Mouse (Mus musculus): ENCODE results near the gene Olfr91. TPM values are rescaled to one million over a fixed set of nuclear protein-coding genes. Genes with fewer than 3 reads are reported as not detected.

Gene Olfr91
- polyA plus RNA-seq, 1 experiment = not detected

DNA sequence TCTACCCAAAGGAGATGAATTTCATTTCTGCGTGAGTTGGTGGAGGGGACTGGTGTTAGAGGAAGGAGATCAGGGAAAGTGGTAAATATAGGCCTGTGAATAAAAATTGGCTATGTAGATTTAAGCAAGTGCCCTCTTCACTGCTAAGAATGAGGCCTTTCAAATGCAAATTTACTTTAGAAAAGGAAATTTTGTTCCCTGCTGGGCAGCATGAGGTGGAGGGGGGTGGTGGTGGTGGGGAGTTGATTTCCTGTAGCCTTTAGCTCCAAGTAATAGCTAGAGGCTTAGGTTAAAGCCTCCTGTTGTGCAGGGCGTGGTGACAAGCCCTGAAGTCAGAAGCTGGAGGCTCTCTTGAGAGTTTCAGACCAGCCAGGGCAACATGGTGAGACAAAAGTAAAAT, 19.1 kb downstream of the Olfr91 start:
- no peaks in the 10 kb centered on the region for H3K9me3 ChIP-seq
- no peaks in the 10 kb centered on the region for H3K36me3 ChIP-seq (replicated peaks; ENCODE audit: low read length)
- H3K4me1 ChIP-seq = peaks cover 3% of the 10 kb centered on the region
- H3K27me3 ChIP-seq (replicated peaks) = peaks cover 2% of the 10 kb centered on the region
- no peak overlapping the region for H3K4me3 ChIP-seq (replicated peaks)
- TF ChIP-seq GATA1 (IDR thresholded peaks at IDR 0.05; ENCODE audit: borderline replicate concordance, low read length) (no peak), FLI1 (IDR thresholded peaks at IDR 0.05; ENCODE audit: low read length) (no peak)

DNA sequence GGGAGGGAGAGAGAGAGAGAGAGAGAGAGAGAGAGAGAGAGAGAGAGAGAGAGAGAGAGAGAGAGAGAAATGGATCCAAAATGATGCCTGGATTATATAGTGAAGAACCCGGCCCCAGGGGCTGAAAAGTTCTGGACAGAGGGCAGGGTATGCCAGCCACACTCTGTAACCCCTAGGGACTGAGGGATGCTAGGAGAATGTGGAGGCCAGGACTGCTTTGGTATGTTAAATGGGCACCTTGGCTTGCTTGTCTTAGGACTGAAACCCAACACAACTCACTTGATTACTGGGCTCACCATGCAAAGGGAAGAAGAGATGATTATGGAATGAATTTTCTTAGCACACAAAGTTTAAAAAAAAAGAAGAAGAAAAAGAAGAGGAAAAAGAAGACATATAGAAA, 19.9 kb downstream of the Olfr91 start:
- no peaks in the 10 kb centered on the region for H3K9me3 ChIP-seq
- peaks cover 3% of the 10 kb centered on the region for H3K36me3 ChIP-seq (replicated peaks; ENCODE audit: low read length)
- H3K4me3 ChIP-seq (replicated peaks) = no peak overlapping the region
- TF ChIP-seq FLI1 (IDR thresholded peaks at IDR 0.05; ENCODE audit: low read length) (no peak), GATA1 (IDR thresholded peaks at IDR 0.05; ENCODE audit: borderline replicate concordance, low read length) (no peak)
- peaks cover 3% of the 10 kb centered on the region for H3K4me1 ChIP-seq
- H3K27me3 ChIP-seq (replicated peaks) = peaks cover 2% of the 10 kb centered on the region

DNA sequence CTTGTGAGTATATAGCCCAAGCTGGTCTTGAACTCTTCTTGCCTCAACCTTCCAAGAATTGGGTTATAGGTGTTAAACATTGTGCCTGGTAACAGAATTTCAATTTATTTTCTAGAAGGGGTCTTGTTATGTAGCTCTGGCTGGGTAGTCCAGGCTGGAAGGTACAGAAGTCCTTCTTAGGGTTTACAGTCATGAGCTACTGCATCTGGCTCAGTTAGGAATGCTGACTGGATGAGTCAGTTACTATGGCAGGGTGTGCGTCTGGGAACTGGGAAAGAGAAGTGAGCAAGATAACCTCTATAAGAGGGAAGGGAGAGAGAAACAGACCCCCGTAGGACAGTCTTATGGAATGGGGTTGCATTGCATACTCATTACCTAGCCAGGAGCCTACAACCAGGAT, 22.3 kb downstream of the Olfr91 start:
- TF ChIP-seq FLI1 (IDR thresholded peaks at IDR 0.05; ENCODE audit: low read length) = no peak
- TF ChIP-seq GATA1 (IDR thresholded peaks at IDR 0.05; ENCODE audit: borderline replicate concordance, low read length) = no peak
- H3K27me3 ChIP-seq (replicated peaks) = no peaks in the 10 kb centered on the region
- H3K4me1 ChIP-seq = no peaks in the 10 kb centered on the region; the same call in 1 of the 2 replicates
- H3K4me3 ChIP-seq (replicated peaks) = no peak overlapping the region
- H3K36me3 ChIP-seq (replicated peaks; ENCODE audit: low read length) = peaks cover 22% of the 10 kb centered on the region
- no peaks in the 10 kb centered on the region for H3K9me3 ChIP-seq

DNA sequence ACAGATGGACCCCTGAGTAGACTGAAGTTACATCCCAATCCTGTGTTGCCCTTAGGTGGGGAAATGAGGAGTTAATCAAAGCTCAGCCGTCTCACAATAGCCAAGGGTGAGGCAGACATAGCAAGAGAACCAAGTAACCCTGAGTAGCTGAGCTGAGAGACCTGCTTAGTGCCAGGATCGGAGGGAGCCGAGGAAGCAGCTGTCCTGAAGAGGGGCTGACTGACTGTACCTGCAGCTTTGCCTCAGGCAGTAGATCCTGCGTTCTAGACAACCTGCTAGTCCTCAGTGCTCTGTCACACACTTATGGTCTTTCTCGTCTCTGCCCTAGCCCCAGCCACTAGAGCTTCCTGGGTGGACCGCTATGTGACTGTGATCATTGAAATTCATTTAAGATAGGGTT, 22.9 kb downstream of the Olfr91 start:
- no peaks in the 10 kb centered on the region for H3K27me3 ChIP-seq (replicated peaks)
- no peaks in the 10 kb centered on the region; the same call in 1 of the 2 replicates for H3K4me1 ChIP-seq
- H3K4me3 ChIP-seq (replicated peaks) = no peak overlapping the region
- no peaks in the 10 kb centered on the region for H3K9me3 ChIP-seq
- TF ChIP-seq FLI1 (IDR thresholded peaks at IDR 0.05; ENCODE audit: low read length) (no peak), GATA1 (IDR thresholded peaks at IDR 0.05; ENCODE audit: borderline replicate concordance, low read length) (no peak)
- peaks cover 27% of the 10 kb centered on the region for H3K36me3 ChIP-seq (replicated peaks; ENCODE audit: low read length)

DNA sequence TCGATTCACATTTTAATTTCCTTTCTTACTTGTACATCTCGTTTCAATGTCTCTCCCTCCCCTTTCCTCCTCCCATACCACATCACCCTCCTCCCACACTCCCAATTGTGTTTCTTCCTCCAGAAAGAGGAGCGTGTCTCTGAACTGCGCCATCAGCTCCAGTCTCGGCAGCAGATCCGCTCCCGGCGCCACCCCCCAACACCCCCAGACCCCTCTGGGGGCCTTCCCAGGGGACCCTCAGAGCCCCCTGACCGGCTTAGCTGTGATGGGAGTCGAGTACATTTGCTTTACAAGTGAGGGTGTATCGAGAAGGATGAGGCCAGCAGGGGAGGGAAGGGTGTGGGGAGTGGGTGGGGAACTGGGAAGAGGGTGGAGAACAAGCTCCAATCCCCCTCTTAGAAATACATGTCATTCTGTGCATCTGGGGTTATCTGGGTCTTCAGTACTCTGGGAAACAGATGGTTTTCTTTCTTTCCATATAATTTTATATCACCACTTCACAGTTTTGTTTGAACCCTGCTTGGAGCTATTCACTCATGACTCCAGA, 25.3 kb downstream of the Olfr91 start:
- peaks cover 42% of the 10 kb centered on the region for H3K36me3 ChIP-seq (replicated peaks; ENCODE audit: low read length)
- H3K9me3 ChIP-seq = no peaks in the 10 kb centered on the region
- H3K4me1 ChIP-seq = no peaks in the 10 kb centered on the region; the same call in 1 of the 2 replicates
- TF ChIP-seq FLI1 (IDR thresholded peaks at IDR 0.05; ENCODE audit: low read length) (no peak), GATA1 (IDR thresholded peaks at IDR 0.05; ENCODE audit: borderline replicate concordance, low read length) (no peak)
- H3K27me3 ChIP-seq (replicated peaks) = no peaks in the 10 kb centered on the region
- no peak overlapping the region for H3K4me3 ChIP-seq (replicated peaks)

DNA sequence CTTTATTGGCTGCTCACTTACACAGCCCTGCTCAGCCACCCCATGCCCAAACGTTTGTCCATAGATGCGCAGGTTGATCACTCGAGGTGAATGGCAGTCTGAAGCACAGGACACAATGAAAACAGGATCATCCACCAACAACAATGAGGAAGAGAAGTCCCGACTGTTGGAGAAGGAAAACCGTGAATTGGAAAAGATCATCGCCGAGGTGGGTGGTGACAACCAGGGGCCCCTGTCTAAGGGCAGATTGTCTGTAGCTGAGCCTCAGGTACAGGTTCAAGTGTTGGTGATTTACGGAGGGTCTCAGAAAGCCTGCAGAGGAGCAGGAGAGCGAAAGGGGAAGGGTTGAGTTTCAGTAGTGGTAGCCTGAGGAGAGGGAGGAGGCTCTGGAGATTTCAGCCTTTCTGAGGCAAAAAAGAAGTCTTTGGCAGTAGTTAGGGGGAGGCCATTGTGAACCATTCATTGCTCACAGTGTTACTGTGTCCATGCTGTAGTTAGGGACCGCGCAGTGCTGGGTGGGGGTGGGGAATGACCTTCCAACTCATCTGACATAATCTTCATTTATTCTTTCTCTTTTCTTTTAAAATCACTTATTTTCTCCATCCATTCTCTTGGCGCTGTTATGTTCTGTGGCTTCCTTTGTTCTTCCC, 25.9 kb downstream of the Olfr91 start:
- Histone ChIP-seq H3K4me1 (peaks cover under 1% of the 10 kb centered on the region; the same call in 1 of the 2 replicates), H3K4me3 (replicated peaks) (no peak overlapping the region), H3K36me3 (replicated peaks; ENCODE audit: low read length) (peaks cover 45% of the 10 kb centered on the region), H3K9me3 (no peaks in the 10 kb centered on the region), H3K27me3 (replicated peaks) (no peaks in the 10 kb centered on the region)
- TF ChIP-seq FLI1 (IDR thresholded peaks at IDR 0.05; ENCODE audit: low read length) (no peak), GATA1 (IDR thresholded peaks at IDR 0.05; ENCODE audit: borderline replicate concordance, low read length) (no peak)

DNA sequence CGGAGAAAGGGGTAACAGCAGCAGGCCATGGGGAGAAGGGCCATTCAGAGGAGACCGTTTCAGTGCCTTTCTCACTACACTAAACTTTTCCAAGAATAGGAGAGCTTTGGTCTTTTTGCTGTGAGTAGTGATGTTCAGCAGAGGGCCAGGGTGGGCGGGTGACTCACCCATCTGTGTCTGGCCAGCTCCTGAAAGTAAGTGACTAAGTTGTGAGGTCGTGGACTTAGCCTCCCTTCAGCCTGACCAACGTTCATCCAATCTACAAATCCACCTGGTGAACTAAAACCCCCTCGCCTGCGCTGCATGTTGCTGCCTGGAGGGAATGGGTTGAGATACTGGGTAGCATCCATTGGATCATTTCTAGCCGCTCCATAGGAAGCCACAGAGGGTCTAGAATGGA, 28.0 kb downstream of the Olfr91 start:
- H3K4me1 ChIP-seq = peaks cover 5% of the 10 kb centered on the region; the same call in 1 of the 2 replicates
- no peaks in the 10 kb centered on the region for H3K27me3 ChIP-seq (replicated peaks)
- H3K36me3 ChIP-seq (replicated peaks; ENCODE audit: low read length) = peaks cover 62% of the 10 kb centered on the region
- H3K9me3 ChIP-seq = no peaks in the 10 kb centered on the region
- H3K4me3 ChIP-seq (replicated peaks) = no peak overlapping the region
- TF ChIP-seq FLI1 (IDR thresholded peaks at IDR 0.05; ENCODE audit: low read length) (no peak), GATA1 (IDR thresholded peaks at IDR 0.05; ENCODE audit: borderline replicate concordance, low read length) (no peak)

DNA sequence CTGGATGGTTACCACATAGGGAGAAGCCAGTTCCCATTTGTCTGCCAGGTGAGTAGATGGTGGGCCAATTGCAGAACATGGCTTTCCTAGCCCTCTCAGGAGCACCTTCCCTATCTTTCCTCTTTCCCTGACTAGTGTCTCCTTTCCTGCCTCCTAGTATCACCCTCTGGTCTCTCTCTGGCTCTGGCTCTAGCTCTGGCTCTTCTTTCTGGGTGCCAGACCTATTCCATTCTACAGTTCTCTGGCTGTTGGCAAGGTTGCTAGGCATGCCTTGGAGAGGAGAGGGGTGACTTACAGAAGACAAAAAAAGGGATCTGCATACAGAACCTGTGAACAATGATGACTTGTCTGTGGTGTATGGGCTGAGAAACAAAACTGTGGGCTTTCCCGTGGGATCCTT, 30.2 kb downstream of the Olfr91 start:
- Histone ChIP-seq H3K27me3 (replicated peaks) (no peaks in the 10 kb centered on the region), H3K36me3 (replicated peaks; ENCODE audit: low read length) (peaks cover 74% of the 10 kb centered on the region), H3K4me1 (peaks cover 5% of the 10 kb centered on the region; the same call in 1 of the 2 replicates), H3K4me3 (replicated peaks) (no peak overlapping the region), H3K9me3 (no peaks in the 10 kb centered on the region)
- TF ChIP-seq FLI1 (IDR thresholded peaks at IDR 0.05; ENCODE audit: low read length) (no peak), GATA1 (IDR thresholded peaks at IDR 0.05; ENCODE audit: borderline replicate concordance, low read length) (no peak)

DNA sequence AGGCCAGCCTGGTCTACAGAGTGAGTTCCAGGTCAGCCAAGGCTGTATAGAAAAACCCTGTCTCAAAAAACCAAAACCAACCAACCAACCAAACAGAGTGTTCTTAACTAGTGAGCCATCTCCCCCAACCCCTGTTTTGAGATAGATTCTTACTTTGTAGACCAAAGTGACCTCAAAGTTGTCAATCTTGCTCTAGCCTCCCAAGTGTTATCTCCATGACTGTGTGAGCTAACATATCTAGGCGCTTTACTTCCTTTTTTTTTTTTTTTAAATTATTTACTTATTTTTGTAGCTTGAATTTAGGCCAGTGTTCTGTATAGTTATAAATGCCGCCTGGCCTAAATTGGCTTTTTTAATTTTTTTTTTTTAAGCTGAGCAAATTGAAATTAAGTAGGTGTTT, 32.1 kb downstream of the Olfr91 start:
- H3K4me3 ChIP-seq (replicated peaks) = no peak overlapping the region
- no peaks in the 10 kb centered on the region for H3K9me3 ChIP-seq
- TF ChIP-seq FLI1 (IDR thresholded peaks at IDR 0.05; ENCODE audit: low read length) (no peak), GATA1 (IDR thresholded peaks at IDR 0.05; ENCODE audit: borderline replicate concordance, low read length) (no peak)
- peaks cover 5% of the 10 kb centered on the region; the same call in 1 of the 2 replicates for H3K4me1 ChIP-seq
- no peaks in the 10 kb centered on the region for H3K27me3 ChIP-seq (replicated peaks)
- peaks cover 75% of the 10 kb centered on the region for H3K36me3 ChIP-seq (replicated peaks; ENCODE audit: low read length)

DNA sequence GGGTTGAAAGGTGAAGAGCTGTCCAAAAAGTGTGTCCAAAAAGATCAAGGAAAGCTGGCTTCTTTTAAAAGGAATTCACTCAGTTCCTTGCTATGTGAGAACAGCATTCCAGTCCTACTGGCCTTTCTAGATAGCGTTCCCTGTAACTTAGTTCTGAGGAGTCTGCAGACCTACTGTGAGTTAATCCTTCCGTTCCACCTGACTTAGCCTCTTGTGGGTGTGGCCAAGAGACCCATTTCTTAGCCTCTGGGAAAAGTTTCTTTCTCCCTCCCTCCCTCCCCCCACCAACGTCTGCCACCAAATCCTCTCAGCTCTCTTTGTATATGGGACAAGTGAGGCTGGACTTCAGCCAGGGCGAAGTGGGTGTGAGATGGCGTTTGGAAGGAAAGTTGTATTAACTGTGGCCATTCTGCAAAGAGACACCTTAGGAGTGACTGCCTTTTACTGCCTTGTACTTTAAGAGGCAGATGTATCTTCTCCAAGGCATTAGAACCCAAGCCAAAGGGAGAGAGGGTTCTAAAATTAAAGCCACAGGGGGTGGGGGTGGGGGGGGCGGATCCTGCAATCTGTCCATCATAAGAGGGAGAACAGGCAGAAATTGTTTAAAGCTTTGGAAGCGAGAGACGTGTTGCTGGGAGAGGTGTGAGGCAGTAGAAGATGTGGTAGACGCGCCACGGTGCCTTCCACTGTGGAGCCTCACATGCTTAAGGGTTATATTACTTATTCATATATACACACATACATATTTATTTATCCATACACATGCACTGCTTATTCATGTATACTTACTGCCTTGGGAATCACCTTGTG, 34.2 kb downstream of the Olfr91 start:
- Histone ChIP-seq H3K9me3 (no peaks in the 10 kb centered on the region), H3K27me3 (replicated peaks) (no peaks in the 10 kb centered on the region), H3K4me3 (replicated peaks) (no peak overlapping the region), H3K4me1 (peaks cover 5% of the 10 kb centered on the region; the same call in 1 of the 2 replicates), H3K36me3 (replicated peaks; ENCODE audit: low read length) (peaks cover 66% of the 10 kb centered on the region)
- TF ChIP-seq GATA1 (IDR thresholded peaks at IDR 0.05; ENCODE audit: borderline replicate concordance, low read length) (no peak), FLI1 (IDR thresholded peaks at IDR 0.05; ENCODE audit: low read length) (no peak)

Data from megakaryocyte, embryonic 14.5 days (primary cell).